Mouse (Mus musculus): ENCODE measurements around the gene Rad51ap2.

The Rad51ap2 gene

DNA sequence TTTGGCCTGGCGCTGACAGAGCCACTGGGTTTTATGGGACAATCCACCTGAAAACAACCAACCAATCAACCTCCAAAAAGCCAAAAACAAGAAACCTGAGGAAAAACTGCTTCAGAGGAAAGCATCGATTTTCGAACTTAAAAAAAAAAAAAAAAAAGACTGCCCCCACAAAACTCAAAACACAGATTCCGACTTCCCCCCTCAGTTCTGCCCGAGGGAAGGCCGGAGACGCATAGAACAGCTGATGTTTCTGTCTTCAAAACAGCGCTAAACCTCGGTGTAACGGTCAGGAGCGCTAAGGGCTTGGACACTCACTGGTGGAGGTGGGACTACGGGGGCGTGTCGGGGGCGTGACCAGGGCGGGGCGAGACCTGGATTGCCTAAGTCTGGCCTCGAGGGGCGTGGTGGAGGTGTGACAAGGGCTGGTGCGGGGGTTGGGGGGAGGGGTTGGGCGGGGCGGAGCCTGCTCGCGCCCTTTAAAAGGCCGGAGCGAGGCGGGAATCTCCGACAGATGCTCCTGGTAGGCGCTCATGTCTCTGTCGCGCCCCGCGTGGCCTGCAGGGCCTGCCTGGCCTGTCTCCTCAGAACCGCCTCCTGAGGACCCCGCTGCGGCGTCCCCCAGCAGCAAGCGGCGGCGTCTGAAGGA lies at the start of gene Rad51ap2:
Gene Rad51ap2, plus strand, starts transcription at position 531 of the 646 bp plus-strand sequence.
- DNase-seq, result peak; percentile 86

DNA sequence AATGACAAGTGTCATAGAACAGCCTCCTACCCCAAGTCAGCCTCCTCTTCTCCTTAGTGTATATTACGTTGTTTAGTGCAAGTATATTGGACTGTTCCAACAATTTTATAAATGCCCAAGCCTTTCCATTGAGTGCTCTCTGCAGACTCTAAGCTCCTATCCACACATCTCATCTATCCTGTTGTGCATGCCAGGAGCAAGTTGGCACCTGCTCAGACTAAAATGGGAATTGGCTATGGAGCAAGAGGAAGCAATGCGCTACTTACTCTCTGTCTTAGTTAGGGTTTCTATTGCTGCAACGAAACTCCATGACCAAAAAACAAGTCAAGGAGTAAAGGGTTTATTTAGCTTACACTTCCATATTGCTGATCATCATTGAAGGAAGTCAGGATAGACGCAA lies 48.2 kb upstream of the Rad51ap2 start:
- no peak for DNase-seq

DNA sequence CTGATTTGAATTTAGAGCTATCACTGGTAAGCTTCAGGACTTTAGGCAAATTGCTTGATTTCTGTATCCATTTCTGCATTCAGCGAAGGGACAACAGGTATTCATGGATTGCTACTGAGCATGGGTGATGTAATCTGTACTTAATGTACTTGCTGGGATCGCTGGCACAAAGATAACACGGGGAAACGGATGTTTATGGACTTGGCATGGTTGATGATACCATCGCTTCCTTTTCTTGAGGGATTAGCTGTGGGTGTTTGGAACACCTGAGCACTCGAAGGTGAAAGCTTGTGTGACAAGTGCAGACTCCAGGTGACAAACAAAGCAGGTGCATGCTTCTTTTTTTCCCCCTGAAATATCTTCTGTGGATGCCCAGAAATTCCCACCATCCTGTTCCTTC lies 37.8 kb upstream of the Rad51ap2 start:
- DNase-seq, result no peak

DNA sequence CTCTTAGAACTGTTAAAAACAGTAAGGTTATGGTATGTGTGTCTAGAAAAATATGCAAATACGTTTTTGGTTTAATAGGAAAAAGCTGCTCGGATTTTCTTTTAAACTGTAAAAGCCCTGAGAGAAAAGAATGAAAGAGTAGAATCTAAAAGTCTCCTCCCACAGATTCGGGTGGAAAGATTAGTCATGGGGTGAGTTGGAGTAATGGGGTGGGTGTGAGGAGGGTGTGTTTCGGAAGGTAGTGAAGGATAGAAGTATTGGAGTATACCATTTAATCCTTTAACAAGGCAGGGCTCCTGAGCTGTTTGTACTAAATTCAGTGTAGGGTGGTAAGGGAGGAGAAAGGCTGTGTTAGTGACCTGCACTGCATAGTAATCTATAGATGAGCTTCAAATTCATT lies 28.5 kb upstream of the Rad51ap2 start:
- peak; percentile 10 for DNase-seq

DNA sequence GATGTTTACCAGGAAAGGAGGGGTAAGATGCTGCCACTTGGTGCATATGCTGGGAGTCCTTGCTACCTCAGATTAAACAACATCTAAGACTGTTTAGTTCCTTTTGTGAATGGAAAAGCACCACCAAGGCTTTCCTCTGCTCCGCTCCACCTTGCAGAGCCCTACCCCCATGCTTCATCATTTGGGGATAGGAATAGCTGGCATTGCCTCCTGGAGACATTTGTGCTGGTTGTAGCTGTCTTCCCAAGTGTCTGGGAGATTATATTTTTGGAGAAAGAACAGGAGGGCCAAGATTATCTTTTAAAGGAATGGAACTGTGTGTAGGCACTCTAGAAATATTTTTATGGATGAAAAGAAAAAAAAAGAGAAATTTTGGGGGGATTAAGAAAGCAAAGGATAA lies 22.8 kb upstream of the Rad51ap2 start:
- peak; percentile 8 for DNase-seq

DNA sequence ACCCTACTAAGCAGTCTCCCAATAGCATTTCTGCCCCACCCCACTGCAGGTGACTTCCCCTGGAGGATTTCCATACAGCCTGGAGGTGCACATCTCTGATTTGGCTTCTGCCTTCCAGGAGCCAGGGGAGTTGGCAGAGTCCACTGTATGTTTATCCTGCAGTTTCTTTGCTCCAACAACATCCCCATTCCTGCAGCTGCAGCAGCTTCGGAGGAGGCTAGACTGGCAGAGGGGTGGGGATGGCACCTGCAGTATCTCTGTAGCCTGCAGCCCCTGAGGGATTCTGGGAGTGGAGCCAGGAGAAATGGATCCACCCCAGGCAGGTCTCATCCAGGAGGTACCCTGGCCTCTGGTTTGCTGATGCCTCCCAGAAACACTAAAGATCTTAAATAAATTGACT lies 22.2 kb upstream of the Rad51ap2 start:
- peak; percentile 36 for DNase-seq

DNA sequence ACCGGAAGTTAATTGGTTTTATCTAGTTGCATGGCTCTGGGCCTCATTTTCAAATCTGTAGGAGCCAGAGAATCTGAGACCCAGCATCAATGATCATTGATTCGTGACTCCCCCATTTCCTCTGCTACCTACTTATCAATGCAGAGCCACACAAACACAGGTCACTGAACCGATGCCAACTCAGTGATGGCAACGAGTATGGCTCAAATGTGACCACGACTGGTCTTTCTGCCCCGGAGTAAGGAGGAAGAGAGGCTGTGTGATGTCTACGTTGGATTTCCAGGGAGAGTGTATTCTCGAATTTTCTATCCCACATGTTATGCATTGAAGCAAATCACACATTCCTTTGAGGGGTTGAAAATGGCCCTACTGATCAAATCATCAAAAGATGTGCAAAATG lies 21.4 kb upstream of the Rad51ap2 start:
- DNase-seq, result no peak

DNA sequence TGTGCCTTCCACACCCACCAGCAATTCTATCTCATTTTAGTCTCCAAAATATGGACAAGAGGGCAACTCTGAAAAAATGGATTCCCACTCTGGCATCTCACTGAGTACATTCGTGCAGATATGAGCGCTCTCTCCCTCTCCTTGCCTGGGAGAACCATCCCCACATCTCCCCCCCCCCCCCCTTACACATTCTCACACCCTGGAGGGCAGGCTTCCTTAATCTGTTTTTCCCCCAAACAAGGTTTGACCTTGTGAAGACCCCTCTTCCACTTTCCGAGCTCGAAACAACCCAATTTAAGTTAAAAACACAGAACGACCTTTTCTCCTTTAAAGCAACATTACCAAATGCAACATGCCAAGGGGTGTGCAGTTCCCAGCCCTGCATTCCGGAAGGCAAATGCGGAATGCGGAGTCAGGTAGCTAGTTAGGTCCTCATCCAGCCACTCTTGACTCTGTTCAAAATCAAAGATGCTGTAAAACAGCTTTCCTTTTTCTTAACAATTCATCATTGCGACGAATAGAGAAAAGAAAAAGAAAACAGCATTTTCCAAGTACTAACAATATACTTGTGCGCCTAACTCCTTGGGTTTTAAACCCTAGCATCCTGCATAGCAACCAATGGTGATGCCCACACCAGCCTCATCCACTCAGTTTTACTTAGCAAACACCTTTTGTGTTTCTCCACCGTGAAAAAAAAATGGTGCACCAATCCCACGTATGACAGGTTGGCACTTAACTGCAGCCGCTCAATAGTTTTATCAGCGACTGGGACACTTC lies 20.4 kb upstream of the Rad51ap2 start:
- DNase-seq, result peak; percentile 15

DNA sequence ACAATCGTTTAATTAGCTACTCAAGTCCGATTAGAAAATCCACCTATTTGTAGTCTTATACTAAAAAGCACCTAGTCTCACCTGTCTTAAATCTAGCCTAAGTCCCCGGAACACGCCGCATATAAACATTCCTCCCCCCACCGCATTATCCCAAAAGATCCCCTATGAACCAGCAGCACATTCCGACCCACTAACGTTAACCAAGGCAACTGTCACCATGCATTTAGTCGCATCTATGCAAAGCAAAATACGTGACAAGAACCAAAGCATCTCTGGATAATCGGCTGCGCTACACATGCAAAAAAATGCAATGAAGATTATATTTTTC lies 19.9 kb upstream of the Rad51ap2 start:
- peak; percentile 24 for DNase-seq

DNA sequence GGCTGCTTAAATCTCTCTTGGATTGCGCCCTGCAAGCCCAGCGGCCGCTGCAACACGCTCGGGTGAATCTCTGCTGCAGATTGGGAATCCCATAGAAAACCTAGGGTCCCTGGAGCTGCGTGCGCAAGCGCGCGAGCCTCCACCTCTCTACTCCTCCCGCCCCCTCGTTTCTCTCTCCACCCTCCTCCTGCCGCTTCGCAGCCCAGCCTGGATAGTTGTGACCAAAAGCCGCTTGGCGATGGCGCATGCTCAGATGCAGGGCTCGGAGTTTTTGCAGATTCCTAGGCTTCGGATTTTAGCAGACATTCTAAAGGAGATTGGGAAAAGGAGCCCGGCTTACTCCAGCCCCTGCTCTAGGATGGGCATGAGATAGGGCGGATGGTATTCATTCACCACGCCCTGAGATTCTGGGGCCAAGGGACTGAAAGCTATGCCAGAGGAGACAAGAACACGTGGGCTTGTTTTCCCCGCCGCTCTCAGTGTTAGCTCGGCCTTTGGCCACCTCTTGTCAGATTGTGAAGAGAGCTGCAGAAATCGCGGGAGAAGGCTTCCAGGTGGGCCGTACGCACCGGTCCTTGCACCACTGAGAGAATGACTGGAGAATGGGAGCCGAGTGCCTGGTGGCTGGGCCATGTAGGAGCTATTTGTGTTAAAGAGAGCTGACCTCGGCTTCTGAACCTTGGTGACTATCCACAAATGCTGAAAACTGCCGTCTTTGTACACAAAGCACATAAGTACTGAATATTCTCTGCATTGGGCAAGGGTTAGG lies 19.2 kb upstream of the Rad51ap2 start, which contains the start of gene Vsnl1:
Gene Vsnl1, minus strand, starts transcription at position 117 of the 769 bp plus-strand sequence.
- peak; percentile 91 for DNase-seq

DNA sequence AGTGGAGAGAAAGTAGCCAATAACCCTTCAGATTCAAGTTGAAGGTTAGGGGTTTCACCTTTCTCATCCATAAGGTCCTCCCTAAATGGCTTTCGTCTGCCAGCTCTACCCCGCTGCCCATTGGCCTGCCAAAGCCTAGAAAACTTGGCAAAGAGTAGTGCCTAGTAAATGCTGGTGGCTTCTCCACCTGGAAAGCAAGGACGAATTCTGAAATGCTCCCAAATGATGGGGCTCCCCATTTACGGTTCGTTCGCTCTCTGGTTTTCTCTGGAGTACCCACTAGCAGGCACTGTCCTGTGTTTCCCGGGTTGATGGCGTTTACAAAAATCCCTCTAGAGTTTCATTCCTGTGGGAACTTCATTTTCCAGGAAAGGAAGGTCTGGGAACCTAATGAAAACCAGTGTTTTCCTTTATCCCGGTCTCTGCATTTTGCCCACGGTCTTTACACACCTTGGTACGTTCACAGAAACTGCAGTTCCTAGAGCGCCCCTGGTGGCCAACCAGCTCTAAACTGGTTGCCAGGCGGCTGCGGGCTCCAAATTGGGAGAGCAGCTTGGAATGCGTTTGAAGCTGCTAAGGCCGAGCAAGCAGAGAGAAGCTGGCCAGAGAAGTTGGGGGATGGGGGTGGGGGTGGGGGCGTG lies 18.5 kb upstream of the Rad51ap2 start:
- DNase-seq, result peak; percentile 86

DNA sequence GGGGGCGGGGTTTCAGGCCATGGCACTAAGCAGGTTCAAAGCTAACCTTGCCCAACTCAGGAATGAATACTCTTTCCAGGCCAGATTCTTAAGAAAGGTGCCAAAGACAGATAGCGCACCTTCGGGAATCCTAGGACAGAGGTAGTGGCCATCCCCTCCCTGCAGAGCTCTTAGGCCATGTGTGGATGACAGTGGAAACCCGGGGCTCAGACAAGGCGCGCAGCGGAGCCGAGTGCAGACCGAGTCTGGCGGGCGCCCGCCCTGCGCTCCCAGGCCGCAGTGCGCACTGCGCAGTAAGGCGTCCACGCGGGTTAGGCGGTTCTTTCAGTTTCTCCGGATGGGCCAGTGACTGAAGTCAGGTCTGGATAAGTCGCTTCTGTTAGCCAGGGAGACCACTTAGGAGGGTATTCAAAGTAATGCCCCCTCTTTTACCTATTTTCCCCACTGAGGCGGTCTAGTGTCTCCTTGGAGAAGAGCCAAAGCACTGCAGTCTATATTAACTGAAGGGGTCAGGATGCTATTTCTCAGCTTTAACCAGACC lies 17.9 kb upstream of the Rad51ap2 start:
- DNase-seq, result peak; percentile 13

DNA sequence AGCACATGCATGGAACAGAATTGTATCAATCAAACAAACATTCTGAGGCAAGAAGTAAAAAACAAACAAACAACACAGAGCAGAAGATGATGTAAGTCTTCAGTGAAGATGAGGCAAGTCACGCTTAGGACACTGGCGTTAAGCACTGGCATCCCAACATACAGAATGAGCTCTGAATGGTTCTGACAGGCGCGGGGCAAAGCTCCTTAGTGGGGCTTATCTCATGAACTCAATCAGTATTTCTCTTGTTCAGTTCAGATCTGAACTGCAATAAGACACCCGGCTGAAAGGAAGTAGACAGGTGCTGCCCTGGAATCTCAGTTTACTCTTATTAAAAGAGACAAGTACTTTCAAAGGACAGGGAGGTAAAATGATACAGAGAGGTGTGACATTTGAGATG lies 1.7 kb upstream of the Rad51ap2 start:
- DNase-seq, result no peak

DNA sequence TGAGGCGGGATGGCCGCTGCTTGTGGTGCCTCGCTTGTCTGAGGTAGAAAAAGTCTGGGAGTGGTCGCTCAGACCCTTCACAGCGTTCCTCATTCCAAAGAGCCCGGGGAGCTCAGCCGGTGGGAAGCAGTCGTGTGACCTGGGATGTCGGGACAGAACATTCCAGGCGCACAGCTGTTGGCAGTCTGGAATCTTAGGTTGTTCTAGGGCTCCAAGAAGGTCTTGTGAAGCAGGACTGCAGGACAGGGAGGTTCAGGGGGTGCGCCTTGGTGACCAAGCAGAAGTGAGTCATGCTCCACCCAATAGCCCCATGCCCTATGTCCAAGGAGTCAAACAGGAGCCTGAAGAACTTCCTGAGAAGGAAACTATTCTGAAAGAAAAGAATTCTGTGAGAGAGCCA lies 334 bp downstream of the Rad51ap2 start:
- no peak for DNase-seq

DNA sequence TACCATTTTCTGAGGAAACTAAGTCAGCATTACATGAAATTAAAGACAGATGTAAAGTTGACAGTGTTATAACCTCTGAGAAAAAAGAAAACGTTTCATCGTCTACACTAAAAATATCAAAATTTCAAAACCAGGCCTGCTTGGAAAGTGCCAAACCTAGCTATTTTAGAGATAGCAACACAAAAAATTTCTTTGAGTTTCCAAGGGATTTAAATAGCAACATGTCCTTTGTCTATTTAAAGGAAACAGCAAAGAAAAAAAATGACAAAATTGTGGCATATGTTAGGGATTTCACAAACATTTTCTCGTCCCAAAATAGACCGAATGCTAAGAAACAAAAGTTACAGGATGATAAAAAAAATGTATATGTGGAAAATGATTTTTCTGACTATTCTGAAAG lies 753 bp downstream of the Rad51ap2 start:
- no peak for DNase-seq

Measured in right cerebral cortex, postnatal 25 days (tissue).